Mouse (Mus musculus) testis, postnatal 10 days (tissue): ENCODE data around the gene Atr.
"Not testable (repeated sequence)": the region's sequence is repeated elsewhere in the genome, so short reads cannot be mapped to it uniquely, and the experiment has no call there.

Experiments used
- DNase-seq: peaks from one replicate; pipeline ENCODE4 v3.0.0; 2021; ENCODE audit warnings: low spot score

Atr gene

DNA sequence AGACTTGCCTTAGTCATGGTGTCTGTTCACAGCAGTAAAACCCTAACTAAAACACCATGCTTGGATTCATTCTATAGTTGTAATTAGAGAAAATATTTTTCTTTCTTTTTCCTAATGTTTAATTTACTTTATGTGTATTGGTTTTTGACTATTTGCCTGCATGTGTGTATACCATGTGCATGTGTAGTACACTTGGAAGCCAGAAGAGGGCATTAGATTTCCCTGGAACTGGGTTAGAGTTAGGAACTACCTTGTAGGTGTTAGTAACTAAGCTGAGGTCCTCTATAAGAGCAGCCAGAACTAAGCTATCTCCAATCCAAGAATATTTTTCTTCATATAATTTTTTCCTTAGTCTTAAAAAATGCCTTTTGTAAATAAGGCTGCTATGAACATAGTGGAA, 75.5 kb downstream of the Atr start:
- DNase-seq: no peak

DNA sequence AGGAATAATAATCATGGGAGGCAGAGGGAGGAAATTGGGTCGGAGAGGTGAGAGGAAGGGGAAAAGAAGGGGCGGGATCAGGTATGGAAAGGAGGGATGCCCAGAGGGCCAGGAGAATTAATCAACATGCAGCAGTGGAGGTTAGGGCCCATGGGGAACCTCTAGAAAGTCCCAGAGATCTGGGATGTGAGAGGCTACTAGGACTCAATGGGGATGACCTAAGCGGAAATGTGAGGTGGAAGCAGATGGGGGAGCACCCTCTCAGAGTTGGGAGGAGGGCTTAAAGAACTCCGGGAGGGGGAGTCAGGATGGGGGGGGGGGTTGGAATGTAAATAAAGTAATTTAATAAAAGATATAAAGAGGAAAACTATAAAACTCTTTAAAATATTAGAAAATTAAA, 96.3 kb downstream of the Atr start:
- DNase-seq: no peak

DNA sequence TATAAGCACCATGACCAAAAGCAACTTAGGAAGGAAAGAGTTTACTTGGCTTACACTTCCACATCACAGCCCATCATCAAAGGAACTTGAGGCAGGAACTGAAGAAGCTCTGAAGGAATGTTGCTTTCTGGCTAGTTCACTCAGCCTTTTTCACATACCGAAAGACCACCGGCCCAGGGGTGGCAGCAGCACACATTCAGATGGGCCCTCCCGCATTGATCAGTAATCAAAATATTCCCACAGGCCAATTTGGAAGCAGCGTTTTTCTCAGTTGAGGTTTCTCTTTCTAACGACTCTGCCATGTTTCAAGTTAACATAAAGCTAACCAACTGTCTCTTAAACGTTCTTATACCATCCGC, 96.8 kb downstream of the Atr start:
- no peak for DNase-seq

DNA sequence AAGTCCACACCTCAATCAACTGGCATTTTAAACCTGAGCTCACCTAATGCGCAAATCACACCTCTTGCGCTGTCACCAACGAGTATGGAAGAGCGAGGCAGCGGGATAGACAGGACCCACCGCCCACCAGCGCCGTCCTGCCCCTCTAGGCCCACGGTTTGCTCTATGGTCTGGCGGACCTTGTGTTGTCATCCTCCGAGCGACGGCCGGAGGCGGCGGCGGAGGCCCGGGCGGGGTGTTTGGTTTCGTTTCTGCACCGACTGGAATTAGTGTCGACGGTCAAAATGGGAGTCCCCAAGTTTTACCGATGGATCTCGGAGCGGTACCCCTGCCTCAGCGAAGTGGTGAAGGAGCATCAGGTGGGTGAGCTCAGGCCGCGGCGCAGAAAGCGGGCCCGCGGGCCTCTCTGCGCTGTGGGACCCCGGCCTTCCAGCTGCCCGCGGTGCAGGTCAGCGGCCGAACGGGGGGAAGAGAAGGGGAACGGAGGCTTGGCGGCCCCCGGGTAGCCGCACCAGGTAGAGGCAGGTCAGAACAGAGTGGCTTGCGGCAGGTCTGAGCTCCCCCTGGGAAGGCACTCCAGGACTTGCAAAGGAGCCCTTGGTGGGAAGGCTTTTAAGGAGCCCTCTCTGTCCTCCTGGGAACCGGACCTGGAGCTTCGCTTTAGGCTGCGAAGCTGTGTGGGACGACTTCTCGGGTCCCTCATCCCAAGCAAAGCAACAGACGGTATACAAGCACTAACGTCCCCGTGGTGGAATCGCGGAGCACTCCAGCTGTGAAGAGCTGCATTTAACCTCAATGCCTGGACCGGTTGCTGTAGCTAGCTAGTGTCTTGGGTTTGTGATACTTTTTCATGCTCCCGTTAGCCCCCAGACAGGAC, 97.4 kb downstream of the Atr start, which contains the start of gene Xrn1:
Gene Xrn1, plus strand, starts transcription at position 176 of the 877 bp plus-strand sequence.
- DNase-seq: peak; percentile 92

DNA sequence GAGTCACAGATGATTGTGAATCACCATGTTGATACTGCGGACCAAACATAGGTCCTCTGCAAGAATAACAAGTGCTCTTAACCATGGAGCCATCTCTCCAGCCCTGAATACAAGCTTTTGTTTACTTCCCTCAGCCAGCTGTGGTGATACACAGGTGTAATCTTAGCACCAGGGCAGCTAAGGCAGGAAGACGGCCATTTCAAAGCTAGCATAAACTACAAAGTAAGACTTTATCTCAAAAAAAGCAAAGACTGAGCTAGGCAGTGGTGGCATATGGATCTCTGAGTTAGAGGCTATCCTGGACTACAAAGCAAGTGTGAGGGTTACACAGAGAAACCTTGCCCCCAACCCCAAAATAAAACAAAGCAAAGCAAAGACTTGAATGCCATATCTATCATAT, 100.2 kb downstream of the Atr start:
- no peak for DNase-seq

DNA sequence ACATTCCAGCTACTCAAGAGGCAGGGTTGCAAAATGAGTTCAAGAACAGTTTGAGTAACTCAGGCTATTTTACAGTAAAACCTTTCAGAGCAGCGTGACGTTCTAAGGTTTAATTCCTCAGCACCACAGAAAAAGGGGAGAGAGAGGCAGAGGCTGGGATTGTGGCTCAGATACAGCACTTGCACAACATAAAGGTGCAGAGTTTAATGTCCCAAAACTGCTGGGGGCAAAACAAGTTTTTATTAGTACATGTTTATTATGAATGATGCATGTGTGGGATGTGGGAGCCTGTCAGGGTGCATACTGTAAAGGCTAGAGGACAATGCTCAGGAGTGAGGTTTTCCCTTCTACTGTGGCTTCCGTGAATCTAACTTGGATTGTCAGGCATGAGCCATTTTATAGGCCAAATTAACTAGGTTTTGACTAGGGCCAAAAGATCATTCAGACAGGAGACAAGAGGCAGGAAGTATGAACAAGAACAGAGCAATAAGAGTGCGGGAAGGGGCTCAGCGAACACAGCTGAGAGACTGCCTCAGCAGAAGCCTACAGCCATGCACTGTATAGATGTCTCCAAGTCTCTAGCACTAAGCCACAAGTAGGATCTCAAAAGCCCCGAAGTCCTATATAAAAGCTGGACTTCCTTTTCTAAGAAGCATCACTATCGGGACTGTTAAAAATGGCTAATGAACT, 100.8 kb downstream of the Atr start:
- no peak for DNase-seq

DNA sequence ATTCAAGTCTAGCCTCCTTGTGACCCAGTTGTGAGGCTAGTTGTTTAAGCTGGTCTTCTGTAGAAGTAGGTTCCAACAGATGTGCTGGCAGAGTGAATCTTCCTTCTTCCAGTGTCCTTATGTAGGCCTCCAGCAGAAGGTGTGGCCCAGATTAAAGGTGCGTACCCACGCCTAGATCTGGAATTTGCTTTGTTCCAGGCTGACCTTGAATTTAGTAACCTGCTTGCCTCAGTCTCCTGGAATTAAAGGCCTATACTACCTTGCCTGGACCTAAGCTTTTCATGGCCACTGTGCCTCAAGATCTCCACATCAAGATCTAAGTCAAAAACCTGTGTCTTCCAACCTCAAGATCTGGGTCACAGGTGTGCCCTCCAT, 101.3 kb downstream of the Atr start:
- not testable (repeated sequence) for DNase-seq

DNA sequence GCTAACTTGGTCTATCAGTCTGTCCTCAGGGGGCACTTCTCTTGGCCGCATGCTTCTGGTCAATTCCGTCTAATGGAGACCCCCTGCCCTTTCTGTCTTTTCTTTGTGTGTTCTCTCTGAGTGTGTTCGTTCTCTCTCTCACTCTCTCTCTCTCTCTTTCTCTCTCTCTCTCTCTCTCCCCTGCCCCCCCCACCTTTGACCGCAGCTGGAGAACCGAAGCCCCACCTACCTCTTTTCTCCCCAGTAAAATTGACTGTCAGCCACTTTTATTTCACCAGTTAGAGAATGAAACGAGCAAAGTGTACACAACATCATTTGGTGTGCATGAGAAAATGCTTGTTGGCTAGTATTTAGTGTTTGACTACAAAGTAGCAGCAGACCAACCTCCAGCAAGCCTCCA, 101.8 kb downstream of the Atr start:
- no peak for DNase-seq

DNA sequence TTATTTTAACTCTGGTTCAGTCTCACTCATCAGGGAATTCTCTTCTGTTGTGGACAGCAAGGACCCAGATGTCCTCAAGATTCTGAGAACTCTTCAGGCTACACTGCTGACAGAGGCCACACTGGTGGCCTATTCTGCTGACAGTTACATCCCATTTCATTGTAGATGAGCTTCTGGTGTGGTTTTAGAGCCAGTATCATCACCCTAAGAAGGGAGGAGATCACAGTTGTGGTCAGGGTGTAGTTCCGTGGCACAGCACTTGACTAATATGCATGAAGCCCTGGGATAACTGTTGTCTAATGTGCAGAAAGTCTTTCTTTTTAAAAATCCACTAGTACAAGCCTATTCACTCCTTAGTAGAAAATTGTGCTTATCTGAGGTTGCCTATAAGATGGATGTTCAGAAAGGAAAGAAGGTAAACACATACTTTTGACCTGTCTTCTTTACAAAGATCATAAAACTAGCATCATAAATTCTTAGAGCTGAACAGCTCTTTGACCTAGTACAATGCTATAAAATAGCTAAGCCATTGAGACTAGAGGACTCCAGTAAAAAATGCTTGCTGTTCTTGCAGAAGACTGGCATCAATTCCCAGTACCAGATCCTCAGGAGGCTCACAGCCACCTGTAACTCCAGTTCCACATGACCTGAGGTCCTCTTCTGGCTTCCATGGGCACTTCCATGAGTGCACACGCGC, 102.5 kb downstream of the Atr start:
- no peak for DNase-seq

DNA sequence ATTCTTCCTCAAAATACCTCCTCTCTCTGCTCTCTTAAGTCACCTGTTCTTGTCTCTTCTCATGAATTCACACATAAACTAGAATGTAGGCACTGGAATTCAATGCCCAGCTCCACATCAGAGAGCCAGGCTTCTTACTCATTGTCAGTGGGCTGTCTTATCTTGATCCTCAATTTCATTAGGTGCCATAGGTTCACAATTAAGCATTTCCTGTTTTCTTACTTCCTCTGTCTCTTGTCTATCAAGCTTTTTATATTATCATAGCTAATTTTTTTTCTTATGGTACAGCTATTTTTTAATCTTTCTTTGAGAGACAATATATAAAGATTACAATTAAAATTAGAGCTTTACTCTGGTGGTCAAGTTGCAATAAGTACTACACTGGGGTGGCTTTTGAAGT, 103.7 kb downstream of the Atr start:
- no peak for DNase-seq

DNA sequence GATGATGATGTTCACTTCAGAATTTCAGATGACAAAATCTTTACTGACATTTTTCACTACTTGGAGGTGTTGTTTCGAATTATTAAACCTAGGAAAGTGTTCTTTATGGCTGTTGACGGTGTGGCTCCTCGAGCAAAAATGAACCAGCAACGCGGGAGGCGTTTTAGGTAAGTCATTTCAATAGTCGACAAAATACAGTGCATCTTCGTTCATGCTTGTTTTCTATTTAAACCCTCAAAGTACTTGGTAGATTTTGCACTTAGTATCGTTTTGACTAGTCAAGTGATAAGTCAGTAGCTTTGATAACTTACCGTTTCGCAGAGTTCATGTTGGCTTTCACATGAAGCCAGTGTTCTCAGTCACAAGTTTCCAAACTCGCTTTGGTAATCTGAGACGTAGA, 106.6 kb downstream of the Atr start:
- no peak for DNase-seq

DNA sequence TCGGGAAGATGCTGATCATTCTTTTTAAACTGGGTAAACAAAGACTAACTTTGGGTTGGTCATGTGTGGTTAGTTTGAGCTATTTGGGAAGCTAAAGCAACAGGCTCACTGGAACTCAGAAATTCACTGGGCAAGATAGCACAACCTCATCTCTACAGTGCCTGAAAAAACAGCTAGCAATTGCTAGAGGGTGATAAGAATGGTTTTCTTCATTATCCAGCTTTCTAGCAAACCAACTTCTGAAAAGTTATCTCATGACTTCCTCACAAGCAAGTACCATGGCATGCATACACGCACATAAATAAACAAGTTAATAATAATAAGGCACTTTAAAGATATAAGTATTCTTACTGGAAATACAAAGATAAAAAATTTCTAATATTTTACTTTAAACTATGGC, 120.9 kb downstream of the Atr start:
- no peak for DNase-seq

DNA sequence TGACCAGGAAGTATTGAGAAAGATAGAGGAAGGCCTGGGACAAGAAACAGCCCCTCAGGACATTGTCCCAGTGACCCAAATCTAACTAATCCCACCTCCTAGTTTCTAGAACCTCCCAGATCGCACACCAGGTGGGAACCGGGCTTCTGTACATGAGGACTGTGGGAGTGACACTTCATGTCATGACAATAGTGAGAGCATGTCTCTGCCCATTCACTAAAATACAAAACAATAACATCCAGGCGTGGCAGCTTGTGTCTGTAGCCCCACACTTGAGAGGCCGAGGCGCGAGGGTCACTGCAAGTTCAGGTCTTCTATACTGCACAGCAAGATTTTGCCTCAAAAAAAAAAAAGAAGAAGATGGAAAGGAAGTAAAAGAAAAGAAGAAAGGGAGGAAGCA, 122.5 kb downstream of the Atr start:
- no peak for DNase-seq

DNA sequence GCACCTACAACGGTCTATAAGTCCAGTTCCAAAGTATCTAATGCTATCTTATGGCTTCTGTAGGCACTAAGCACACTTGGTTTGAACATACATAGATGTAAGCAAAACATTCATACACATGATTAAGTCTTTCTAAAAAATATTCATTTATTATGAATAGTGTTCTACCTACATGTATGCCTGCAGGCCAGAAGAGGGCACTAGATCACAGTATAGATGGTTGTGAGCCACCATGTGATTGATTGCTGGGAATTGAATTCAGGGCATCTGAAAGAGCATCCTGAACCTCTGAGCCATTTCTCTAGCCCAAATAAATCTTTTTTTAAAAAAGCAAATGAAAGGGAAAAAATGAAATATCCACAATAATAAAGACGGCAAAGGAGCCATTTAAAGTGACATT, 134.9 kb downstream of the Atr start:
- DNase-seq: no peak
